Mouse (Mus musculus) left cerebral cortex, postnatal 4 days (tissue): ENCODE results near the gene Gtf2ird1. TPM values are rescaled to one million over a fixed set of nuclear protein-coding genes. Genes with fewer than 3 reads are reported as not detected.
"Not testable (repeated sequence)": the region's sequence is repeated elsewhere in the genome, so short reads cannot be mapped to it uniquely, and the experiment has no call there.

Source experiments
- DNase-seq: peaks from one replicate; pipeline ENCODE4 v3.0.0-alpha.2; 2022
- intact Hi-C: fragments of 180-260 bp; cut with DNase I; formaldehyde crosslinking; loops from one replicate; pipeline ENCODE4 v1.15.1; 2025
- total RNA-seq, 2 experiments: library from RNA; stranded (reverse); gene quantifications; 2 replicates each; pipeline ENCODE4 v1.2.3; 2021

Gene Gtf2ird1
- total RNA-seq, 2 experiments from 2014 or later: 67.6 to 81.6 TPM

DNA sequence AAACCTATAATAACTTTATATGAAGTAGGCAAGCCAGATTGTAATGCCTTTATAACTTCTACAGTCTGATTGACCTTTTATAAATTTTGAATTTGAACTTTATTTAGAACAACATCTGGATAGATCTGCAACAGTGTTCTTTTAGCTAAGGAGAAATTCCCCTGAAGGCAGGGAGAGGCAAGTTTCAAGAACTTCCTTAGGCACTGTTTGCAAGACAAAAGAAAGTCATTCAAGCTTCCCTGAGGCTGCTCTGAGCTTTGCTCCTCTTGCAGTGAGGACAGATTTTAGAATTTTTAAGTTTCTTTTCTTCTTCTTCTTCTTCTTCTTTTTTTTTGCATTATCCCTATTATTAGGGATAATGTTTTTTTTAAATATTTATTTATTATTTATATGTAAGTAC is 22.4 kb upstream of the Gtf2ird1 start:
- intact Hi-C loops, DNase-seq: not testable (repeated sequence)

DNA sequence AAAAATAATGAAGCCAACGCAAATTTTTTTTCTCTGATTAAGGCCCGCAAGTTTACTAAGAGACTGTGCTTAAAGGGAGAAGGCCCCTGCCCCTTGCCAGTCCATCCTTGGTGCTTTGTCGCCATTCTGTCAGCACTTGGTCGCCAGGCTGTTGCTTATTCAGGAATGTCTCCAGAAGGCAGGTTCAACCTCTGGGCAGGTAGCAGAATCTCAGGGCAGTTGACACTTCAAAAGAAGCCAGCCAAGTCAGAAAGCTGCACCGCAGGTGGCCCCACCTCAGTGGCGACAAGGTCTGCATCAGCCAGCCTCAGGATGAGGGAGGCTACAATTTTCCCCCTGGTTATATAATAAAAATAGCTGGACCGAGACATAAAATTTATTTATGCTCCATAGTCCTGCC is 19.2 kb upstream of the Gtf2ird1 start:
- DNase-seq, intact Hi-C loops: not testable (repeated sequence)

- no peak for DNase-seq
- intact Hi-C loops: no loop called here
Measured at GRCm38 (mm10) chr5:134475006-134475605, 18.6 kb upstream of the Gtf2ird1 start.

DNA sequence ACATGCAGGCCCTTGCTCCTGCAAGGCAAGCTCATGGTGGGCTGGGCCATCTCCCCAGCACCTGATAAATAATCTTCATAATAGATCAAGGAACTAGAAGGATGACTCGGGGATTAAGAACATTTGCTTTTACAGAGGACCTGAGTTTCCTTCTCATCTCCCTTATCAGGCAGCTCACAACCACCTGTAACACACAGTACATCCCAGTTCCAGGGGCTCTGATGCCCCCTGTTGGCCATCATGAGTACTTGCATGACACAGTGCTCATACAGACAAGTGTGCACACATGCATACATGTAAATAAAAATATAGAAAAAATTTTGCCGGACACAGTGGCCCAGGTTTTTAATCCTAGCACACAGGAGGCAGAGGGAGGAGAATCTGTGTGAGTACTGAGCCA is 17.4 kb upstream of the Gtf2ird1 start:
- no peak for DNase-seq
- intact Hi-C loops: no loop called here

DNA sequence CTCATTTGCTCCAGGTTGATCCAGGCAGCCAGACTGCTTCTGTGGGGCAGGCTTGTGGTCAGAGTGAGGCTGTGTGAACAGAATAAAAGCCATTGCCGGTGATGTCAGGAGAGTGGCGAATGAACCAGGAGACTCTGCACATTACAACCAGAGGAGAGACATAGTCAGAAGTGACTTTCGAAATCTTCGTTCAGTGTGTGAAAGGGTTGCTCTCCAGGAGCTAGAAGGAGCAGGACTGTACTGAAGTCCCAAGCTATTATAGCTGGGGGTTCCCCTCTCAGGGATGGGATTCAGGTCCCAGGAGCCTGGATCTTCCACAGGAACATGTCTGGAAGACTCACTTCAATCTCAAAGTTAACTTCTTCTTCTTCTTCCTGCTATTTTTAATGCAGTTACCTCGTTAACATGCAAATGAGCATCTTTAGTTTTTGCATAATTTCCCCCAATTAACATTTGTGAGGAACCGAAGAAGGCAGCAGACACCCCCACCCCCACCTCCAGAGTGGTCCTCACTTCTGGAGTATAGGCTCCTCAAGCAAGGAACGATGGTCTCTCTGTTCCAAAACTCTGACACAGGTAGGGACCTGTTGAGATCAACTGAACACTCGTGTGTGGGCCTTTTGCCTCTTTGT is 14.1 kb upstream of the Gtf2ird1 start:
- no peak for DNase-seq
- intact Hi-C loops: no loop called here

GRCm38 (mm10) chr5:134469559-134470150 is 13.1 kb upstream of the Gtf2ird1 start:
- intact Hi-C loops: no loop called here

DNA sequence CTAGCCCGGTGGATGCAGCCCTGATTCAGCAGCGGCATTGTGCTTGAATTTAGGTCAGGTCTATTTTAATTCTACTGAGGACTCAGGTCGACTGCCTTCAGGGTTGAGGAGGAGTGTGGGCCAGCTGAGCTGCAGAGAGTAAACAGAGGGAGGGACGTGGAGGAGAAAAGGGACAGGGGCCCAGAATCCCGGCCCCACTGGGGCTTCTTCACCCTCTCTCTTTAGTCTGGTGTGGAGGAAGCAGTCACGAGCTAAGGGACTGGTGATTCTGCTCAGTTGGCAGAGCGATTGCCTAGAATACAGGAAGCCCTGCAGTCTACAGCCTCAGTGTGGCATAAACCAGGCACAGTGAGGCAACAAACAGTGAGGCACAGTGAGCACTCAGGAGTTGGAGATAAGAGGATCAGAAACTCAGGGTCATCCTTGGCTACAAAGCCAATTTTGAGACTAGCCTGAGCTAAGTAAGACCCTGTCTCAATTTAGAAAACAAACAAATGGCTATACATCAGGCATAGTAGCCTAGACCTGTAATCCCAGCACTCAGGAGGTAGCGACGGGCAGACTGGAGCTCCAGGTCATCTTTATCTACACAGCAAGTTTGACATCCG is 11.7 kb upstream of the Gtf2ird1 start:
- no peak for DNase-seq
- intact Hi-C loops: no loop called here

More at GRCm38 (mm10) chr5:134469559-134470150, 13.1 kb upstream of the Gtf2ird1 start:
- no peak for DNase-seq

- intact Hi-C loops: no loop called here
- DNase-seq: no peak
Measured at GRCm38 (mm10) chr5:134467030-134467549, 10.6 kb upstream of the Gtf2ird1 start.

- DNase-seq: no peak
Measured at GRCm38 (mm10) chr5:134466296-134467029, 9.9 kb upstream of the Gtf2ird1 start.

DNA sequence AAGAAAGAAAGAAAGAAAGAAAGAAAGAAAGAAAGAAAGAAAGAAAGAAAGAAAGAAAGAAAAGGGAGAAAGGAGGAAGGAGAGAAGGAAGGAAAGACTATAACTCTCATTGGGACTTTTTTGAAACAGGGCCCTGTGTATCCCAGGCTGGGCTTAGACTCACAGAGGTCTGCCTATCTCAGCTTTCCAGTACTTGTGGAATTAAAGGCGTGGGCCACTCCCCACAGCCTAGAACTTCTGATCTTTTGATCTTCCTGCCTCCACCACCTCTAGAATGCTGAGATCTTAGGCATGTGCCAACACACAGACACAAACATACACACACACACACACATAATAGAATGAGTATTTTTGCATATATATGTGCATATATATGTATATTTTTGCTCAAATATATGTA is 8.7 kb upstream of the Gtf2ird1 start:
- no peak for DNase-seq
- intact Hi-C loops: no loop called here

More at GRCm38 (mm10) chr5:134466296-134467029, 9.9 kb upstream of the Gtf2ird1 start:
- intact Hi-C loops: no loop called here

DNA sequence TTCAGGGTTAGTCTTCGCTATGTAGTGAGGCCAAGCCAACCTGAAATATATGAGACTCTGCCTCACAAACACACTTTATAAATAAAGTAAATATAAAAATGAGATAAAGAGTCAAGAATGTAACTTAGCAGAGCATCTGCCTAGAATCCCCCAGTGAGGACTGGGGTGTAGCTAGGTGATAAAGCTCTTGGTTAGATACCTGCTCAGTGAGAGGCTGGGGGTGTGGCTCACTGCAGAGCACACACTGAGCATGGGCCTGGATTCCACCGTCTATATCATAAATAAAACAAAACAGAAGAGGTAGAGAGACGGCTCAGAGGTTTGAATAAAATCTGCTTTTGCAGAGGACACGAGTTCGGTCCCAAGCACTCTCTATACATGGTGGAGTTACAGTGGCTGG is 7.7 kb upstream of the Gtf2ird1 start:
- no peak for DNase-seq
- intact Hi-C loops: no loop called here

- no peak for DNase-seq
- intact Hi-C loops: no loop called here
Measured at GRCm38 (mm10) chr5:134462731-134463130, 6.2 kb upstream of the Gtf2ird1 start.

DNA sequence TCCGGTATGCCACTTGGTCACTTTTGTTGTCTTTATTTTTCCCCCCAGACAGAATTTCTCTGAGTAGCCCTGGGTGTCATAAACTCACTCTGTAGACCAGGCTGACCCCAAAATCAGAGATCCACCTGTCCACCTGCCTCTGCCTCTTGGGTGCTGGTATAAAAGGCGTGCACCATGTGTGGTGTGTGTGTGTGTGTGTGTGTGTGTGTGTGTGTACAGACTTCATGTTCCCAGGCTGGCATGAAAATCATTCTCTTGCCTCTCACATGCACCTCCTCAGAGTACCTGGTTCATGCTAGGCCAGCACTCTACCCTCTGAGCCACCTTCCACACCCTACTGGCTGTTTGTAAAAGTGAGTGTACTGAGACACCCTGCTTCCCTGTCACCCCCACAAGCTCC is 5.8 kb upstream of the Gtf2ird1 start:
- intact Hi-C loops: no loop called here
- DNase-seq: no peak

GRCm38 (mm10) chr5:134460546-134460945 is 4.0 kb upstream of the Gtf2ird1 start:
- DNase-seq: no peak

DNA sequence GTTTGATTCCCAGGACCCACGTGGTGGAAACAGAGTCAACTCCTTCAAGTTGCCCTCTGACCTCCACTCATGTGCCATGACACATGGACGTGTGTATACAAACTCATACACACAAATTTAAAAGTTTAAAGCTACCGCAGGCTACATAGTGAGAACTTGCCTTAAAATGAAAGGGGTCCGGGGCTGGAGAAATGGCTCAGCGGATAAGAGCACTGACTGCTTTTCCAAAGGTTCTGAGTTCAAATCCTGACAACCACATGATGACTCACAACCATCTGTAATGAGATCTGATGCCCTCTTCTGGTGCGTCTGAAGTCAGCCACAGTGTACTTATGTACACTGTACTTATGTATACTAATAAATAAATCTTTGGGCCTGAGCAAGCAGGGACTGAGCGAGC is 2.6 kb upstream of the Gtf2ird1 start:
- intact Hi-C loops: no loop called here
- DNase-seq: no peak

More at GRCm38 (mm10) chr5:134460546-134460945, 4.0 kb upstream of the Gtf2ird1 start:
- intact Hi-C loops: no loop called here

DNA sequence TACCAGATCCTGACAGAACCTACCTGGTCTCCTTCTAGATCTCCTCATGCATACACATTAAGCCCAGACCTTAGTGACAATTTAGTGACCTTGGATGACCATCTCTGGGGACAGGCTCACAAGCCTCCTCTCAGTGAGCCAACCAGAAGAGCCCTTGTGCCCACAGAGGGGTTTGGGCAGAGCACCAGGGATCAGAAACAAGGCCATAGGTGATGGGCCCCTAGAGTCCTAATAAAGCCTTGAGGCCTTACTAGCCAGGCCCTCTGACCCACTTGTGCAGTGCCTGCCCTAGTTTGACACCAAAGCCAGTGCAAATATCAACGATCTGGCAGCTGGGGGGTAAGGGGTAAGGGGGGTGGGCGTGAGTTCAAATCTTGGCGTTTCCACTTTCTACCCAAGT is 1.9 kb upstream of the Gtf2ird1 start:
- DNase-seq: no peak
- intact Hi-C loops: no loop called here

- intact Hi-C loops: no loop called here
- DNase-seq: no peak
Measured at GRCm38 (mm10) chr5:134457371-134457770, 855 bp upstream of the Gtf2ird1 start.

GRCm38 (mm10) chr5:134455914-134456423 is 547 bp downstream of the Gtf2ird1 start:
- intact Hi-C loops: loop anchor here (2.0 kb wide), 1 partner anchor 31 kb away; no protein-coding TSS in a partner anchor
- DNase-seq: peak; percentile 52

DNA sequence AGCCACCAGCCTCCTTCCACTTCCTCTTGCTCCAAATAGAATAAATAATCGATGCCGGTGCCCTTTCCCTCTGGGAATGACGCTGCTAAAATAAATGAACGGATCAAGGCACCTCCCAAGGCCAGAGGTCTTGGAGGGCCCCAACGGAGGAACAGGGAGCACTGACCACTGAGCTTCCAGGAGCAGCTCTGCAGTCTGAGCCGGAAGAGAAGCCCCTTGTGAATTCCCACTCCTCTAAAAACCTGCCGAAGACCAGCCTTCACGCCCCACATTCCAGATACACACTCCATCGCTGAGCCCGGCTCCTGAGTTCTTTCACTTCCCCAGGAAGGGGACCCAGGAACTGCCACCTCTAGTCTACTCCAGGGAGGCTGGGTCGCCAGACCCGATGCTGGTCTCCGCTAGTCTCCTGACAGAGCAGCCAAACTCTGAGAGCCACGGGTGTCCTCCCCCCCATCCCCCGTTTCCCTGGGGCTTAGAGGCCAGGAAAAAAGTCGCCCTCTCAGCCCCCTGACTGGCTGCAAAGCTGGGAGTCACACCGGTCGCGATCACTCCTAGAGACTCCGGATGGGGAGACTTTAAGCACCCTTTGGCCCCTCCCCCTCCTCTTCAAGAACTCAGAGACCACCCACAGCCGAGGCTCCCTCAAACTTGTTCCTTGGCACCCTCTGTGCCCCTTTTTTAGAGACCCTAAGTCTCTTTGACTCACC is 1.2 kb downstream of the Gtf2ird1 start:
- intact Hi-C loops: loop anchor here (2.0 kb wide), 1 partner anchor 31 kb away; no protein-coding TSS in a partner anchor
- peak; percentile 41 for DNase-seq

GRCm38 (mm10) chr5:134454421-134454820 is 2.1 kb downstream of the Gtf2ird1 start:
- intact Hi-C loops: loop anchor here (2.0 kb wide), 1 partner anchor 32 kb away; no protein-coding TSS in a partner anchor
- no peak for DNase-seq
